8 mouse cellular contexts compared by ENCODE assay signal in genomic region chr13:114818513-114818912, GRCm38 (mm10). TPM values are rescaled to one million over a fixed set of nuclear protein-coding genes. Genes with fewer than 3 reads are reported as not detected.
A peak's percentile ranks its signal among the peaks of the same experiment; 100 is the strongest.
DNase-seq lines count a peak whose midpoint lies in the region; ATAC-seq and TF ChIP-seq lines count a peak whose summit lies in the region.

No protein-coding gene starts in this region.

- WGBS in forebrain, embryonic 12.5 days, result 28% methylated on average over 9 of the region's 9 CpGs
- 13% methylated on average over 9 of the region's 9 CpGs for WGBS in kidney, postnatal 0 days
- WGBS in midbrain, embryonic 12.5 days, result 27% methylated on average over 9 of the region's 9 CpGs

- TF ChIP-seq CTCF in kidney, postnatal 0 days (IDR thresholded peaks at IDR 0.05; ENCODE audit: low read depth), result no peak

- H3K4me1 ChIP-seq in forebrain, embryonic 12.5 days, result peaks cover 15% of the 10 kb centered on the region
- 0 out of 2 replicates have a peak, but pooled peaks cover 4% of the 10 kb centered on the region for H3K4me1 ChIP-seq in kidney, postnatal 0 days (replicated peaks; ENCODE audit: insufficient read depth, low read length)
- peaks cover 8% of the 10 kb centered on the region for H3K4me1 ChIP-seq in midbrain, embryonic 12.5 days

- peak; percentile 15 to 19 for DNase-seq in lung, adult 18-20 months
- no peak for DNase-seq in lung, postnatal 10 days
- DNase-seq in adipocyte (ENCODE audit: low spot score), result peak; percentile 72
- DNase-seq in kidney, postnatal 0 days (ENCODE audit: low spot score), result peak; percentile 46
- no peak for DNase-seq in frontal cortex, postnatal 10 days (ENCODE audit: low spot score in 2 of 2)
- no peak for DNase-seq in right cerebral cortex, postnatal 25 days

- H3K9ac ChIP-seq in forebrain, embryonic 12.5 days, result peak overlapping the region; percentile 76
- peak overlapping the region; percentile 70 for H3K9ac ChIP-seq in kidney, postnatal 0 days (ENCODE audit: low read depth, low read length)
- H3K9ac ChIP-seq in midbrain, embryonic 12.5 days (replicated peaks), result peak overlapping the region; percentile 58

- no peaks in the 10 kb centered on the region for H3K36me3 ChIP-seq in forebrain, embryonic 12.5 days (replicated peaks)
- H3K36me3 ChIP-seq in kidney, postnatal 0 days (ENCODE audit: insufficient read depth, low read length), result peaks cover 5% of the 10 kb centered on the region; the same call in 1 of the 2 replicates
- 0 out of 2 replicates have a peak, but pooled peaks cover 10% of the 10 kb centered on the region for H3K36me3 ChIP-seq in midbrain, embryonic 12.5 days

- peak overlapping the region; percentile 86 for H3K4me2 ChIP-seq in forebrain, embryonic 12.5 days
- H3K4me2 ChIP-seq in kidney, postnatal 0 days (ENCODE audit: low read length), result peak overlapping the region; percentile 87
- peak overlapping the region; percentile 87 for H3K4me2 ChIP-seq in midbrain, embryonic 12.5 days (replicated peaks)

- peak; percentile 78 for ATAC-seq in forebrain, embryonic 12.5 days (ENCODE audit: low FRiP score)
- ATAC-seq in kidney, postnatal 0 days (replicated peaks; ENCODE audit: low FRiP score, low read depth), result peak; percentile 72
- peak; percentile 69 for ATAC-seq in midbrain, embryonic 12.5 days (ENCODE audit: low FRiP score, low read depth)

- H3K27me3 ChIP-seq in forebrain, embryonic 12.5 days, result 0 out of 2 replicates have a peak, but pooled peaks cover 4% of the 10 kb centered on the region
- H3K27me3 ChIP-seq in kidney, postnatal 0 days (ENCODE audit: insufficient read depth, low read length), result no peaks in the 10 kb centered on the region
- no peaks in the 10 kb centered on the region for H3K27me3 ChIP-seq in midbrain, embryonic 12.5 days

- H3K27ac ChIP-seq in forebrain, embryonic 12.5 days, result no peak overlapping the region
- peak overlapping the region; percentile 64 for H3K27ac ChIP-seq in kidney, postnatal 0 days
- no peak overlapping the region for H3K27ac ChIP-seq in midbrain, embryonic 12.5 days (replicated peaks)

- H3K4me3 ChIP-seq in forebrain, embryonic 12.5 days (replicated peaks), result peak overlapping the region; percentile 72
- H3K4me3 ChIP-seq in kidney, postnatal 0 days (replicated peaks; ENCODE audit: low read depth, low read length), result peak overlapping the region; percentile 77
- peak overlapping the region; percentile 72 for H3K4me3 ChIP-seq in midbrain, embryonic 12.5 days

- no peaks in the 10 kb centered on the region for H3K9me3 ChIP-seq in forebrain, embryonic 12.5 days
- H3K9me3 ChIP-seq in kidney, postnatal 0 days (replicated peaks; ENCODE audit: low read length), result no peaks in the 10 kb centered on the region
- no peaks in the 10 kb centered on the region for H3K9me3 ChIP-seq in midbrain, embryonic 12.5 days

RNA-seq across cellular contexts. Expression of gene Mocs2, which starts 0.5 kb away (rescaled TPM):
- polyA plus RNA-seq in forebrain, embryonic 12.5 days (2016; fragmentation: Nextera tagmentation; extraction: Ambion mirVana), result 84.1 and 84.6 TPM in 2 replicates
- polyA plus RNA-seq in kidney, postnatal 0 days (2015; fragmentation: Nextera tagmentation; extraction: Ambion mirVana), result 116 and 120 TPM in 2 replicates
- 79.0 and 79.4 TPM in 2 replicates for polyA plus RNA-seq in midbrain, embryonic 12.5 days (2016; fragmentation: Nextera tagmentation; extraction: Ambion mirVana)

Comparison
In these comparisons a context has a peak if more than half of its experiments do, and no peak if none do; other contexts are left out.
1. DNase-seq: peak in lung, adult 18-20 months (2 of 2), adipocyte (single experiment) and kidney, postnatal 0 days (single experiment); none in lung, postnatal 10 days (single experiment), frontal cortex, postnatal 10 days (0 of 2) and right cerebral cortex, postnatal 25 days (single experiment).
2. Peak in every context shown above with its lines, with median percentiles within 50 percentile points of each other: ATAC-seq, H3K4me2 ChIP-seq, H3K4me3 ChIP-seq and H3K9ac ChIP-seq.